Mouse (Mus musculus) ES-E14 (cell line): ENCODE data around the gene Fbxo42.

Experiments used
- HCFC1 ChIP-seq: IDR thresholded peaks from 2 replicates; pipeline ENCODE4 v1.6.1; 2012; ENCODE audit warnings: low read length, inconsistent platforms, borderline replicate concordance; ENCODE audit not compliant: insufficient read depth
- MAFK ChIP-seq: IDR thresholded peaks from 2 replicates; pipeline ENCODE4 v1.6.1; 2014; ENCODE audit warnings: mild to moderate bottlenecking, low read depth, low read length, inconsistent platforms; ENCODE audit not compliant: insufficient read depth

DNA sequence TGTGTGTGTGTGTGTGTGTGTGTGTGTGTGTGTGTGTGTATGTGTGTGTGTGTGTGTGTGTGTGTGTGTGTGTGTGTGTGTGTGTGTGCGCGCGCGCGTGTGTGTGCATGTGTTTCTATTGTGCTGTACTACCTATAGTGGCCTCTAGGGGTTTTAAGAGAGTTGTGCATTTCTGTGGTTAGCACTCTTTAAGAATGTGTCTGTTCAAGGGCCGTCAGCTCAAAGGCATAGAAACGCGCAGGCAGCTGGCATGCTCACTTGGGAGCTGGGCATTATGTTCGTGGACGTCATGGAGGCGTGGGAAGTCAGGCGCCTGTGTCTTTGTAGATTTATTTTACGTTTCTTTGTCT is 49.9 kb downstream of the Fbxo42 start:
- TF ChIP-seq MAFK (no peak), HCFC1 (no peak)
